ENCODE assay signal across 30 mouse cellular contexts in the genomic region with DNA sequence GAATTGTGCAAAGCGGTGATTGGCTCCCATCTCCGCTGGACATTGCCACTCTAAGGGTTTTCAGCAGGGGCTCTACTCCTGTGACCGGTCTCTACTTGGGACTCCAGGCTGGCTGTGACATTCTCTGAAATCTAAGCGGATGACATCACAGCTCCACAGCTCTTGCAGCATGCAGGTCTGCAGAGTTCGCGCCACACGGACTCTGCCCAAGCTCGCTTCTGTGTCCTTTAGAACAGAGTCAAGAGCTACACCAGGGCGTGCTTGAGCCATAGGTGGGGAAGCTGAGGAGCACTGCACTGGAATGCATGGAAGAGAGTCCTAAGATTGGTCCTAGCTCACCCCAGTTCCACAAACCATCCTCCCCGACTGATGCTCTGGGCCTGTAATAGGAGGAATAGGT. TPM values are rescaled to one million over a fixed set of nuclear protein-coding genes. Genes with fewer than 3 reads are reported as not detected.
DNase-seq lines count a peak whose midpoint lies in the region; ATAC-seq and TF ChIP-seq lines count a peak whose summit lies in the region.
"Had no signal": no experiment of that assay in that cellular context is flagged by ENCODE, and none has a peak within 500 bp of the region (broad histone marks: within the 10 kb centered on the region; RNA-seq: fewer than 3 reads in every experiment).

No protein-coding gene starts in this region.

- no peak for TF ChIP-seq EP300 in lung, postnatal 0 days (IDR thresholded peaks at IDR 0.05)

- no peak for TF ChIP-seq POLR2A in lung, adult 2 months (IDR thresholded peaks at IDR 0.05; ENCODE audit: borderline replicate concordance, extremely low read depth, low read depth, low read length)

- H3K36me3 ChIP-seq in kidney, embryonic 15.5 days = no peaks in the 10 kb centered on the region
- H3K36me3 ChIP-seq in lung, postnatal 0 days (ENCODE audit: insufficient read depth, low read length) = no peaks in the 10 kb centered on the region
- H3K36me3 ChIP-seq in intestine, embryonic 16.5 days (ENCODE audit: control insufficient read depth, insufficient read depth, low read length) = no peaks in the 10 kb centered on the region
- H3K36me3 ChIP-seq: embryonic facial prominence, embryonic 12.5 days; forebrain, embryonic 15.5 days; G1E; heart, embryonic 12.5 days; hindbrain, embryonic 13.5 days; limb, embryonic 12.5 days; neural tube, embryonic 12.5 days had no signal

- no peak overlapping the region for H3K4me3 ChIP-seq in kidney, embryonic 15.5 days (replicated peaks)
- H3K4me3 ChIP-seq in lung, postnatal 0 days (ENCODE audit: low read depth, low read length) = no peak overlapping the region
- H3K4me3 ChIP-seq in lung, adult 2 months (replicated peaks; ENCODE audit: extremely low read depth, low read depth, low read length) = no peak overlapping the region
- H3K4me3 ChIP-seq in intestine, embryonic 16.5 days (ENCODE audit: low read length) = no peak overlapping the region
- H3K4me3 ChIP-seq: embryonic facial prominence, embryonic 12.5 days; forebrain, embryonic 15.5 days; heart, adult 2 months; heart, embryonic 12.5 days; hindbrain, embryonic 13.5 days; layer of hippocampus, adult 2 months; left cerebral cortex, adult 2 months; limb, embryonic 12.5 days; myocyte; neural tube, embryonic 12.5 days had no signal

- peaks cover 15% of the 10 kb centered on the region for H3K4me1 ChIP-seq in kidney, embryonic 15.5 days
- H3K4me1 ChIP-seq in lung, postnatal 0 days (ENCODE audit: insufficient read depth, low read depth, low read length) = no peaks in the 10 kb centered on the region; the same call in 1 of the 2 replicates
- H3K4me1 ChIP-seq in lung, adult 2 months (ENCODE audit: control insufficient read depth, insufficient read depth, low read length) = peaks cover 2% of the 10 kb centered on the region; the same call in 1 of the 2 replicates
- H3K4me1 ChIP-seq in intestine, embryonic 16.5 days (ENCODE audit: control insufficient read depth, insufficient read depth, low read length) = peaks cover 5% of the 10 kb centered on the region; the same call in 1 of the 2 replicates
- H3K4me1 ChIP-seq: embryonic facial prominence, embryonic 12.5 days; forebrain, embryonic 15.5 days; hindbrain, embryonic 13.5 days; neural tube, embryonic 12.5 days had no signal

- H3K4me2 ChIP-seq in kidney, embryonic 15.5 days = no peak overlapping the region
- no peak overlapping the region for H3K4me2 ChIP-seq in lung, postnatal 0 days (replicated peaks; ENCODE audit: low read depth, low read length)
- no peak overlapping the region for H3K4me2 ChIP-seq in intestine, embryonic 16.5 days (ENCODE audit: low read depth, low read length)
- H3K4me2 ChIP-seq: embryonic facial prominence, embryonic 12.5 days; forebrain, embryonic 15.5 days; hindbrain, embryonic 13.5 days; limb, embryonic 12.5 days; midbrain, embryonic 11.5 days; neural tube, embryonic 12.5 days had no signal

- ATAC-seq in kidney, embryonic 15.5 days (replicated peaks; ENCODE audit: low FRiP score) = 0 out of 2 replicates have a peak, but pooled peaks have one; percentile 16
- no peak for ATAC-seq in lung, postnatal 0 days
- 0 out of 2 replicates have a peak, but pooled peaks have one; percentile 43 for ATAC-seq in intestine, embryonic 16.5 days
- ATAC-seq: forebrain, embryonic 15.5 days; midbrain, embryonic 16.5 days; Patski had no signal

- DNase-seq in kidney, adult 8-10 months = no peak
- DNase-seq in lung, postnatal 0 days (ENCODE audit: low spot score) = no peak
- no peak for DNase-seq in lung, adult 2 months
- DNase-seq in adrenal gland, adult (ENCODE audit: inconsistent age in 2 of 2, low spot score in 1 of 2) = no peak
- DNase-seq in MN1 (ENCODE audit: low spot score) = no peak
- DNase-seq: adrenal gland, postnatal 25 days; cerebellum, adult 11-12 months; cerebellum, adult 9-11 months; embryo, embryonic 11 days; heart, adult 2 months; heart, postnatal 4 days; kidney, postnatal 14 days; lung, postnatal 14 days; right cerebral cortex, postnatal 4 days had no signal

- H3K9ac ChIP-seq in kidney, embryonic 15.5 days = no peak overlapping the region
- H3K9ac ChIP-seq in lung, postnatal 0 days (replicated peaks; ENCODE audit: low read depth) = no peak overlapping the region
- no peak overlapping the region for H3K9ac ChIP-seq in intestine, embryonic 16.5 days (ENCODE audit: low read depth, low read length)
- H3K9ac ChIP-seq: embryonic facial prominence, embryonic 12.5 days; forebrain, embryonic 15.5 days; heart, embryonic 12.5 days; hindbrain, embryonic 13.5 days; limb, embryonic 12.5 days; liver, embryonic 14.5 days; neural tube, embryonic 12.5 days had no signal

- H3K27me3 ChIP-seq in kidney, embryonic 15.5 days = no peaks in the 10 kb centered on the region
- no peaks in the 10 kb centered on the region for H3K27me3 ChIP-seq in lung, postnatal 0 days (replicated peaks; ENCODE audit: insufficient read depth, low read length)
- H3K27me3 ChIP-seq in intestine, embryonic 16.5 days (replicated peaks; ENCODE audit: control insufficient read depth, insufficient read depth, low read length) = no peaks in the 10 kb centered on the region
- H3K27me3 ChIP-seq: embryonic facial prominence, embryonic 12.5 days; forebrain, embryonic 15.5 days; heart, embryonic 12.5 days; hindbrain, embryonic 13.5 days; limb, embryonic 12.5 days; neural tube, embryonic 12.5 days; Patski had no signal

- H3K27ac ChIP-seq in kidney, embryonic 15.5 days = no peak overlapping the region
- peak overlapping the region; percentile 14; the same call in 1 of the 2 replicates for H3K27ac ChIP-seq in lung, postnatal 0 days (ENCODE audit: low read length)
- H3K27ac ChIP-seq in intestine, embryonic 16.5 days (ENCODE audit: low read length) = no peak overlapping the region
- H3K27ac ChIP-seq: embryonic facial prominence, embryonic 12.5 days; forebrain, embryonic 15.5 days; hindbrain, embryonic 13.5 days; layer of hippocampus, adult 2 months; left cerebral cortex, adult 2 months; limb, embryonic 12.5 days; liver, embryonic 14.5 days; neural tube, embryonic 12.5 days had no signal

- no peak for TF ChIP-seq CTCF in lung, postnatal 0 days (IDR thresholded peaks at IDR 0.05)
- TF ChIP-seq CTCF in lung, adult 2 months (IDR thresholded peaks at IDR 0.05; ENCODE audit: insufficient read depth, low read length) = no peak

- H3K9me3 ChIP-seq in kidney, embryonic 15.5 days (replicated peaks) = no peaks in the 10 kb centered on the region
- H3K9me3 ChIP-seq in lung, postnatal 0 days (ENCODE audit: low read length) = no peaks in the 10 kb centered on the region
- H3K9me3 ChIP-seq in intestine, embryonic 16.5 days (ENCODE audit: control insufficient read depth, low read length) = no peaks in the 10 kb centered on the region
- H3K9me3 ChIP-seq: embryonic facial prominence, embryonic 12.5 days; forebrain, embryonic 15.5 days; G1E; heart, embryonic 12.5 days; hindbrain, embryonic 13.5 days; limb, embryonic 12.5 days; neural tube, embryonic 12.5 days had no signal

- WGBS in kidney, embryonic 15.5 days = 90% methylated on average over 10 of the region's 10 CpGs
- WGBS in lung, postnatal 0 days = 85% methylated on average over 10 of the region's 10 CpGs
- WGBS in lung, adult 2 months = 90% methylated on average over 10 of the region's 10 CpGs
- 93% methylated on average over 10 of the region's 10 CpGs for WGBS in intestine, embryonic 16.5 days

RNA-seq across cellular contexts. Expression of a gene that starts 9.0 kb away (rescaled TPM):
- polyA plus RNA-seq in kidney, embryonic 15.5 days (2015; fragmentation: Nextera tagmentation; extraction: Ambion mirVana) = 46.7 and 53.7 TPM in 2 replicates
- 32.3 and 41.1 TPM in 2 replicates for polyA plus RNA-seq in lung, postnatal 0 days (2015; fragmentation: Nextera tagmentation; extraction: Ambion mirVana)
- 20.1 and 40.4 TPM in 2 replicates for polyA plus RNA-seq in lung, adult 2 months (2012; rRNA removed)
- polyA plus RNA-seq in intestine, embryonic 16.5 days (2015; fragmentation: Nextera tagmentation; extraction: Ambion mirVana) = 26.3 and 29.6 TPM in 2 replicates
- polyA plus RNA-seq: G1E had no signal
